Comparison of ENCODE assay signal across 12 mouse cellular contexts in genomic region chr7:65639821-65640382, GRCm38 (mm10). TPM values are rescaled to one million over a fixed set of nuclear protein-coding genes. Genes with fewer than 3 reads are reported as not detected.
DNase-seq lines count a peak whose midpoint lies in the region; ATAC-seq and TF ChIP-seq lines count a peak whose summit lies in the region.
"Had no signal": no experiment of that assay in that cellular context is flagged by ENCODE, and none has a peak within 500 bp of the region (broad histone marks: within the 10 kb centered on the region; RNA-seq: fewer than 3 reads in every experiment).

No protein-coding gene starts in this region.

- DNase-seq in heart, adult 11 months = peak; percentile 88
- DNase-seq in heart, adult 2 months = no peak
- peak; percentile 42 for DNase-seq in right cerebral cortex, postnatal 25 days
- no peak for DNase-seq in right cerebral cortex, postnatal 14 days
- DNase-seq in liver = peak; percentile 42
- DNase-seq in telencephalon, adult 2 months (ENCODE audit: low read depth, low spot score) = peak; percentile 89
- no peak for DNase-seq in hindbrain, embryonic 10.5 days (ENCODE audit: low spot score)
- DNase-seq in forebrain, postnatal 0 days = no peak
- DNase-seq: cerebellum, postnatal 36 days; kidney, adult 11 months had no signal

- H3K4me1 ChIP-seq in heart, adult 2 months (ENCODE audit: control insufficient read depth, insufficient read depth, low read length) = peaks cover 2% of the 10 kb centered on the region; the same call in 1 of the 2 replicates
- peaks cover 13% of the 10 kb centered on the region; the same call in 1 of the 2 replicates for H3K4me1 ChIP-seq in hindbrain, embryonic 10.5 days (replicated peaks)
- no peaks in the 10 kb centered on the region for H3K4me1 ChIP-seq in forebrain, postnatal 0 days (ENCODE audit: insufficient read depth)

- H3K27me3 ChIP-seq in heart, adult 2 months (ENCODE audit: control insufficient read depth, insufficient read depth, low read length) = no peaks in the 10 kb centered on the region
- H3K27me3 ChIP-seq in hindbrain, embryonic 10.5 days (ENCODE audit: insufficient read depth, poor library complexity, severe bottlenecking) = peaks cover 17% of the 10 kb centered on the region
- no peaks in the 10 kb centered on the region; the same call in 1 of the 2 replicates for H3K27me3 ChIP-seq in forebrain, postnatal 0 days (ENCODE audit: insufficient read depth, low read length)

- H3K9ac ChIP-seq in heart, adult 2 months (ENCODE audit: low read depth, low read length) = no peak overlapping the region
- no peak overlapping the region for H3K9ac ChIP-seq in forebrain, postnatal 0 days
- H3K9ac ChIP-seq: lung, embryonic 15.5 days; midbrain, embryonic 12.5 days had no signal

- no peak for TF ChIP-seq POLR2A in heart, adult 2 months (IDR thresholded peaks at IDR 0.05; ENCODE audit: insufficient read depth, low read depth, low read length)

- no peak for TF ChIP-seq CTCF in heart, adult 2 months (IDR thresholded peaks at IDR 0.05)
- no peak for TF ChIP-seq CTCF in forebrain, postnatal 0 days (IDR thresholded peaks at IDR 0.05; ENCODE audit: low read depth)

- no peaks in the 10 kb centered on the region for H3K36me3 ChIP-seq in heart, adult 2 months (ENCODE audit: control insufficient read depth, insufficient read depth, low read length)
- H3K36me3 ChIP-seq in hindbrain, embryonic 10.5 days = no peaks in the 10 kb centered on the region
- no peaks in the 10 kb centered on the region for H3K36me3 ChIP-seq in forebrain, postnatal 0 days (ENCODE audit: insufficient read depth)
- H3K36me3 ChIP-seq: lung, embryonic 15.5 days; midbrain, embryonic 12.5 days had no signal

- H3K4me2 ChIP-seq in forebrain, postnatal 0 days (ENCODE audit: low read depth) = no peak overlapping the region
- H3K4me2 ChIP-seq: lung, embryonic 15.5 days; midbrain, embryonic 12.5 days had no signal

- no peak overlapping the region for H3K27ac ChIP-seq in heart, adult 2 months
- no peak overlapping the region for H3K27ac ChIP-seq in hindbrain, embryonic 10.5 days
- H3K27ac ChIP-seq in forebrain, postnatal 0 days (ENCODE audit: low read depth, low read length) = no peak overlapping the region
- H3K27ac ChIP-seq: lung, embryonic 15.5 days; midbrain, embryonic 12.5 days had no signal

- no peak for TF ChIP-seq EP300 in heart, adult 2 months (IDR thresholded peaks at IDR 0.05; ENCODE audit: insufficient read depth, low read depth, low read length)

- H3K4me3 ChIP-seq in heart, adult 2 months = no peak overlapping the region
- no peak overlapping the region for H3K4me3 ChIP-seq in hindbrain, embryonic 10.5 days
- H3K4me3 ChIP-seq in forebrain, postnatal 0 days (ENCODE audit: low read depth, low read length) = no peak overlapping the region
- H3K4me3 ChIP-seq: lung, embryonic 15.5 days; midbrain, embryonic 12.5 days had no signal

- WGBS in heart, adult 2 months = 27% methylated on average over 6 of the region's 6 CpGs
- WGBS in hindbrain, embryonic 10.5 days = 83% methylated on average over 6 of the region's 6 CpGs
- WGBS in forebrain, postnatal 0 days = 67% methylated on average over 6 of the region's 6 CpGs

- no peak for ATAC-seq in forebrain, postnatal 0 days

- intact Hi-C loops in heart, adult 2 months (cut with DNase I) = loop anchor here (5.0 to 10.0 kb wide), 2 partner anchors 52 to 325 kb away; partner anchors contain the start of gene Tm2d3

- H3K9me3 ChIP-seq in hindbrain, embryonic 10.5 days = no peaks in the 10 kb centered on the region
- no peaks in the 10 kb centered on the region for H3K9me3 ChIP-seq in forebrain, postnatal 0 days (ENCODE audit: low read length)
- H3K9me3 ChIP-seq: lung, embryonic 15.5 days; midbrain, embryonic 12.5 days had no signal

- H3K79me2 ChIP-seq in heart, adult 2 months (replicated peaks; ENCODE audit: control insufficient read depth, insufficient read depth, low read length) = no peaks in the 10 kb centered on the region

RNA-seq across cellular contexts. Expression of gene Tarsl2, which starts 4.8 kb away (rescaled TPM):
- total RNA-seq in heart, adult 2 months (2021) = 10 to 100 TPM; 29.8 to 33.4 TPM
- polyA plus RNA-seq in heart, adult 2 months (2012; rRNA removed) = 9.8 and 16.3 TPM in 2 replicates
- polyA plus RNA-seq in hindbrain, embryonic 10.5 days (2016; fragmentation: Nextera tagmentation; extraction: Ambion mirVana) = 6.3 and 7.3 TPM in 2 replicates
- total RNA-seq in forebrain, postnatal 0 days (2014; rRNA removed) = 26.3 and 30.8 TPM in 2 replicates
- polyA plus RNA-seq in forebrain, postnatal 0 days (2015; fragmentation: Nextera tagmentation; extraction: Ambion mirVana) = 16.9 and 19.5 TPM in 2 replicates

RNA-seq across cellular contexts. Expression of gene Tm2d3, which starts 51.1 kb away (rescaled TPM):
- 10 to 100 TPM; 21.2 to 24.0 TPM for total RNA-seq in heart, adult 2 months (2021)
- 51.2 and 90.8 TPM in 2 replicates for polyA plus RNA-seq in heart, adult 2 months (2012; rRNA removed)
- polyA plus RNA-seq in hindbrain, embryonic 10.5 days (2016; fragmentation: Nextera tagmentation; extraction: Ambion mirVana) = 80.0 and 81.1 TPM in 2 replicates
- total RNA-seq in forebrain, postnatal 0 days (2014; rRNA removed) = 68.9 and 94.6 TPM in 2 replicates
- polyA plus RNA-seq in forebrain, postnatal 0 days (2015; fragmentation: Nextera tagmentation; extraction: Ambion mirVana) = 105 and 118 TPM in 2 replicates

Comparison
In these comparisons a context has a peak if more than half of its experiments do, and no peak if none do; other contexts are left out.
1. DNase-seq: peak in heart, adult 11 months (single experiment), right cerebral cortex, postnatal 25 days (single experiment), liver (single experiment) and telencephalon, adult 2 months (single experiment); none in heart, adult 2 months (0 of 2), right cerebral cortex, postnatal 14 days (single experiment), hindbrain, embryonic 10.5 days (single experiment) and forebrain, postnatal 0 days (single experiment).